Mouse (Mus musculus) adrenal gland, postnatal 4 days (tissue): ENCODE results near the gene Reps1. TPM values are rescaled to one million over a fixed set of nuclear protein-coding genes. Genes with fewer than 3 reads are reported as not detected.

Experiments used
- DNase-seq, 2 experiments: peaks; one replicate each; pipeline ENCODE4 v3.0.0; 2021 to 2022; ENCODE audit warnings: low spot score in 2 of 2, mixed read lengths in 2 of 2
- long read RNA-seq, 2 experiments: library from polyadenylated mRNA; stranded (forward); transcript quantifications; one replicate each; pipeline ENCODE4 v2.0.0; 2021
- total RNA-seq, 2 experiments: library from RNA; stranded (reverse); gene quantifications; 2 replicates each; pipeline ENCODE4 v1.2.3; 2021

Gene Reps1
- total RNA-seq, result 10 to 100 TPM; 52.1 to 57.7 TPM
- long read RNA-seq, experiment 1, transcript Reps1-210 (19 exons, 2,537 nt), result major isoform, 11 of 29 reads
- long read RNA-seq, experiment 1, transcript Reps1-201 (20 exons, 2,595 nt), result minor isoform, 7 of 29 reads
- long read RNA-seq, experiment 1, partial matches to known transcripts, result 4 of 29 reads
- long read RNA-seq, experiment 1, other reads (novel, unspliced or antisense), result 7 of 29 reads
- long read RNA-seq, experiment 2, transcript Reps1-210 (19 exons, 2,537 nt), result major isoform, 31 of 68 reads
- long read RNA-seq, experiment 2, transcript Reps1-201 (20 exons, 2,595 nt), result minor isoform, 22 of 68 reads
- long read RNA-seq, experiment 2, partial matches to known transcripts, result 3 of 68 reads
- long read RNA-seq, experiment 2, other reads (novel, unspliced or antisense), result 12 of 68 reads

DNA sequence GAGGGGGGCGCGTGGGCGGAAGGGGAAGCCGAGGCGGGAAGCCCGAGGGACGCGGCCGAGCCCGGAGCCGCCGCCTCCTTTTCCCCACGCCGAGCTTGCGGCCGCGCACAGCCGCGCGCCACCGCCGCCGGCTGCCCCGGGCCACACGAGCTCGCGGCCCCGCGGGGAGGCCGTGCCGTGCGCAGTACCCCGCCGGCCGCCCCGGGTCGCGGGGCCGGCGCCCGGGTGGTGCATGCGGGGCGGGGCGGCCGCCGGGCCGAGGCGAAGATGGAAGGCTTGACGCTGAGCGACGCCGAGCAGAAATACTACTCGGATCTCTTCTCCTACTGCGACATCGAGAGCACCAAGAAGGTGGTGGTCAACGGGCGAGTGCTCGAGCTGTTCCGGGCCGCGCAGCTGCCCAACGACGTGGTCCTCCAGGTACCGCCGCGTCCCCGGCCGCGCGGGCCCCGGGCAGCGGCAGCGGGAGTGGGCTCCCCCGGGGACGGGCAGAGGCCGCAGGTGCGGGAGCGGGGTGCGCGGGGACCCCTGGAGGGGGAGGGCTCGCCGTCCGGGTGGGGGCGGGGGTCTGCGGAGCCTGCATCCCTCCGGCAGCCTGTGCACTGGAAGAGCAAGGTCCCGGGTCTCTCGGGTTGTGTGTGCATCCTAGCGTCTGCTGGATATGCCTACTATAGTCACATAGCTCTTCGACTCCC is at the start of gene Reps1:
Gene Reps1 (plus strand): TSS at position 166 of the 695 bp plus-strand sequence.
- peak in 1 of 2 experiments; percentile 10 for DNase-seq

DNA sequence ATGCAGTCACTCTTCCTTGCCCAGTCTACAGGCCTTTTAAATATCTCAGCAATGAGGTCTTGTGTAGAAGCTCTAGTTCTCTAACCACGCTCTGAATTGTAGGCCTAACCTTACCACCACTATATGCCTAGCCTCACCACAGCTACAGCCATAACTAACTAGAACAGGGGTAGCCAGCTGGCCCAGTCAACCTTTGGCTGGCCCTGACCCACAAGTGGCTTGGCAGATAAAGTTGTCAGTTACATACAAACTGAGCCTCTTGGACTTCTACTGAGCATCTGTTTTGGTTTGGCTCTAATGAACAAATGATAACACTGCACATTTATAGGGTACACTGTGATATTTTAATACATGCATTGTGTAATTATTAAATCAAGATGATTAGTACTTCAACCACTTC is 48.9 kb upstream of the Reps1 start:
- DNase-seq, result no peak

DNA sequence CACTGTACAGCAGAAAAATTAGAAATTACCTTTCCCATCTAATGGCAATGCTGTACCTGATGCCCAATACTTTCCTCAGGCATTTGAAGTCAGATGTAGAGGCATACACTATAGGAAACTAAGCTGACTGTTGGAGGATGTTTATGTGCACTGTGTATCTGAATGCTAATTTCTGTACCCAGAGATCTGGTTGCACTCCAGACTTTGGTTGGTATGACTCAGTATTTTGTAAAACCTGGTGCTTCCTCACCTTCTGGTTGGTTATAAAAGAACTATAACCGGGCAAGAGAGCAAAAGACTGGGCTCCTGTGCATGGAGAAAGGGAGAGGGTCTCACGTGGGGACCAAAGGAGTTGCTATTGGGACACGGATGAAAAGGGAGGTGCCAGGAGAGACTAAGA is 48.4 kb upstream of the Reps1 start:
- DNase-seq, result no peak

DNA sequence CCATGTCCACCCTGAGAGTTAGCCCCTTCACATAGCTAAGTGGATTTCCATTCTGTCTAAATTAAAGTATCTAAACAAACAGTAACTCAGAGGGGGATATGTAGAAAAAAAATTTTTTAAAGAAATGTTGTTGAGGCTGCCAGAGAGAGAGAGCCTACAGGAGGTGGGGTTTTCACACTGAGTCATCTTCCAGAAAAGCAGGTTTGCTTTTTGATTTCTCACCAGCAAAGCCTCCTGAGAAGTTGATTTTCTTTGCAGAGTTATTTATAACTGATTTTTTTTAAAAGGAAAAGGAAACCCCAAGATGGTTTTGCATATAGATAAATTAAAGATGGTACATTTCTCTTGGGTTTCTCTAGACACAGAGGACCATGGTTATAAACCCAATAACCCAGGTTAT is 47.5 kb upstream of the Reps1 start:
- DNase-seq, result no peak

DNA sequence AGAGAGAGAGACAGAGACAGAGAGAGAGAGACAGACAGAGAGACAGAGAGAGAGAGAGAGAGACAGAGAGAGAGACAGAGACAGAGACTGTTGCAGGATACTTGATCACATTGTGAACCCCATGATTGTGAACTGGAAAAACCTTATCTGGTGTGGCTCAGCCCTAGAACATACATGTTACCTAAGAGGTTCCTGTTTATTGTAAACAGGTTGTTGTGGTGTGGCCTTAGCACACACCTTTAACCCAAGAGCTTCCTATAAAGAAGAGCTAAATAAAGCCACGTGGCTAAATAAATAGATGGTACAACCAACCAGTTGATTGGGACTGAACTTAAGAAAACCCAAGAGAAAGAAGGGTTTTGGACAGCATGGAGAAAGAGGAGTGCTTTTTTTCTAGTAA is 45.9 kb upstream of the Reps1 start:
- DNase-seq, result no peak

DNA sequence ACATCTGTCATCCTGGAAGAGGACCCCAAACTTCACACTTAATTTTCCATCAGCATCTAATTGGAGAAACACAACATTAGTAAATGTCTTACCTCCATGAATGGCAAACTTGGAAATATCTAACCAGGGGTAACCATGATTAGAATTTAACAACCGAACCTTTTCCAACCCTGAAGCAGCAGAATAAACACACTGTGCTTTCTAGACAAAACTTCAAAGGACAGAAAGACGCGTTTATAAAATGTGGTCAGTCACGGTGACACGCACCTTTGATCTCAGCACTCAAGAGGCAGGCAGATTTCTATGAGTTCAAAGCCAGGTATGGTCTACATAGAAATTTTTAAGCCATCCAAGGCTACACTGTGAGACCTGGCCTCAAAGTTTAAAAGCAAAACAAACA is 43.9 kb upstream of the Reps1 start:
- DNase-seq, result no peak

DNA sequence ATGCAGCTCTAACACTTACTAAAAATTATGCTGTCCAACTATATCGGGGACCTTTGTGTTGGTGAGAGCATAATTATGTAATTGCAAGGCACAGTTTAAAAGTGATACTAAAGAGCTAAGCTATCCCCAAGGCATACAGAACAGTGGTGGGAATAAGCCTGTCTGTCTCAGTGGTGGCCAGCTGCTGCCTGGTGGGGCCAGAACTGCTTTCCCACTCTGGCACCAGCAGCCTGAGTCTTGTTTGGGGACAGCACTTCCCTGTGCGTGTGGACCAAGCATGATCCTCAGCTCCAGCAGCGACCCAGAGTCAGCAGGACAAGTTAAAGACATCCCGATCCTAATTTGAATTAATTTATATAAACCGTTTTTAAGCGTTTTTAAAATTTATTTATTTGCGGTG is 35.2 kb upstream of the Reps1 start:
- DNase-seq, result no peak

DNA sequence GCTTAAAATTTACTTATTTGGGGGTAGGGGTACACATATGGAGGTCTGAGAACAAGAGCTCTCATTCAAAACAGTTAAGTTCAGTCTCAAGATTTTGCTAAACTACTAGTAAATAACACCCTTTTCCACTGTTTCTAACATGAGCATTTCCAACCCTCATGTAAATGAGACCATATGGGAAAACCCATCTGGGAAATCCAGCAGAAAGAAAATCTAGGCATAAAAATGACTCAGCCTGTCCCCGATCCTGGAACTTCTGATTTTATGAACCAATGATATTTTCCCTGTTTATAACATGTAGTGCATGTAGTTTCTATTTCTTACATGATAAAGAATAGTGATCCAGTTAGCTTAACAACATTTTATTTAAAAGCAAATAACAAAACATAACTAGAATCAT is 34.8 kb upstream of the Reps1 start:
- no peak for DNase-seq

DNA sequence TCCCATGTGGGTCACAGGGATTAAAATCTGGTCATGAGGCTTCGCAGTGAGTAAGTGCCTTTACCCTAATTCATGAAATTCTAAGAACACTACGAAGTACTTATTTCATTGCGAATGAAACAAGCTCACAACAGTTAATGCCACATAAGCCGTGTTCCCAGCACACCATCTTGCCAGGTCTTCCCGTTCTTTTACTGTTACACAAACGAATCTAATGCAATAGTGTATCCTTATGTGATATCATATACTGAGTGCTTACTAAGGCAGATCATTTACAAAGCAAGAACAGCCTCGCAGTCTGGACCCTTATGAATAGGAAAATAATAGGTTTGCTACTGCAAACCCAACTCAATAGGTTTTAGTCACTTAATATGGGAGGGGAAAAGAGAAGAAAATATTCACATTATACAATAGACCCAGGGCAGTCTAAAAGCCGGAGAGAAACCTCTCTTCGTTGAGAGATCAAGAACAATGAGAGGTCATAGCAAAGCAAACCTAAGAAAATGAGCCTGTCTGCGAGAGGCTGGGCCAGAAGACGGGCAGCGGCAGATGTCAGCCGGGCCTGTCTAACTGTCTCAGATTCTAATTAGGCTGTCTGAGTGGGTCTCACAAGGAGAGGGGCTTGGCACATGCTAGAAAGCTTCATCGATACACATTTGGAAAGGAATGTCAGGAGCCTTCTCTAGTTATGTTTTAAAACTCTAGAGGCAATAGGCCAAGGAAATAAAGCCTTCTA is 33.9 kb upstream of the Reps1 start:
- DNase-seq, result no peak

DNA sequence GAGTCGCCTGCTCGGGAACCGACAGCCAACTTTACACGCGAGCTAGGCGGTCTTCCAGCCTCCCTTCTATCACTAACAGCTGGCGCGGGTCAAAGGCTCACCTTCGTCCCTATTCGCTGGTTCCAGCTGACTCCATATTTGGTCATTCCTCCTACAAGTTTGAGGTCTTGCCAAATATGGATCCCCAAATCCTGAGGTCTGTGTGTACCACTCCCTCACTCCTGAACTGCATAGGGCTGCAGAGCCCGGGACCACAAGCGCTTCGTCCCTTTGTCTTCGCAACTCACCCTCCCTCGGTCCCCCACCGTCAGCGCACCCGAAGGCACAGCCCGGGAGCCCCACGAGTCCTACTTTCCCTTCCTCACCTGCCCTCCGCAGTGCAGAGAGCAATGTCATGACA is 33.3 kb upstream of the Reps1 start:
- DNase-seq, result peak in 1 of 2 experiments; percentile 55

DNA sequence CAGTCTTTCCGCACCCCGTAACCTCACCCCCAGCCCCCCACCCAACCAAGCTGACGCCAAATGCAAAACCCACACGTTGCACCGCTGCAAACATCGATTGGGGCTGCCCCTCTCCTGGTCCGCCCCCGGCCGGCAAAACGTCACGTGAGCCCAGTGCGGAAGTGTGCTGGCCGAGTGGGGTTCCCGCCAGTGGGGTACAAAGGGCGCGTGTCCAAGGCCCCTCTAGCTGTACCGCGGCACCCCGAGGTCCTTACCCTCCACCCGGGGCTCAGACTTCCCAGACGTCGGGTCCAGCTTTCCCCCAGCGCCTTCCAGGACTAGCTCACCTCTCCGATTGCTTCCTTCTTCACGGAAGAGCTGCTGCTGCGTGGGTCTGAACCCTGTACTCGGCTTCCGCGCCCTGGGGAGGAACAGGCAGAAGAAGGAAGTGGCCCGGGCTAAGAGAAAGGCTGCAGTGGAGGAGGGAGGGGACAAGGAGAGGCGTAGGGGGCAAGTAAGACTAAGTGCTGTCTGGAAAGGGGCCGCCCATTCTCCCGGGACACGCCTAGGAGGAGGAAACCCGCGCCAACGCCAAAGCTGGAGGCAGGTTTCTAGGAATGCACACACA is 32.8 kb upstream of the Reps1 start, which contains the start of gene Abracl:
Gene Abracl (minus strand): TSS at position 548 of the 607 bp plus-strand sequence.
- DNase-seq, result peak; percentile 27 to 56

DNA sequence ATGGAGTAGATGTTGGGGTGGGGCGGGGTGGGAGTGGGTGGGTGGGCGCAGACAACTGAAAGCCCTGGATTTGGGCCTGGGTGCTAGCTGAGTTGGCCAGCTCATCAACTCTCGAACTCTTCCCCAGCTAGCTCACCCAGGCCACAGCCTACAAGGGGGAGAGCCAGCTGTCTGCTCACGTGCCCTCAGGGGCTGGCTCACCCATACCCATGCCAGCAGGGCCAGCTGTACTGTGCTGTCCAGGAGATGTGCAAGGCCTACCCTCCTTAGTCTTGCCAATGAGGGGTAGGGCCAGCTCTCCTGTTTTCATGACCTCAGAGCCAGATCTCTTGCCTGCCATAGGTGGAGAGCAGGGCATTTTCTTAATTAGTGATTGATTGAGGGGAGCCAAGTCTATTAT is 21.3 kb upstream of the Reps1 start:
- no peak for DNase-seq

DNA sequence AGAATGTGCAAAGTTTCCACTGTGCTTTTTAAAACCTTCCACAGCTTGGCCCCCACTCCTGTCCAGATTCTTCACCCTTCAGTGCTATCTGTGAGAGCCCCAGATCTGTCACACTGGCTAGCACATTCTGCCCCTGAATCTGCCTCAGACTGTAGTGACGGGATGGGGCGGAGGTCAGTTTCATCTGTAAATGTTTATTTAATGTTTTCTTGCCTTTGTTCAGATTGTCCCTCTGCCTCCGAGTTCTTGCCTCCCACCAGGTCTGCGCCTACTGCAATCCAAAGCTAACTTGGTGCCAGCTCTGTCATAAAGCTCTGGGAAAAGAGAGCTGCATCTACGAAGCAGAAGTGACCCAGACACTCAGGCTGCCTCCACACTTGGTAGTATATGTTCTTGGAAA is 18.8 kb upstream of the Reps1 start:
- DNase-seq, result no peak

DNA sequence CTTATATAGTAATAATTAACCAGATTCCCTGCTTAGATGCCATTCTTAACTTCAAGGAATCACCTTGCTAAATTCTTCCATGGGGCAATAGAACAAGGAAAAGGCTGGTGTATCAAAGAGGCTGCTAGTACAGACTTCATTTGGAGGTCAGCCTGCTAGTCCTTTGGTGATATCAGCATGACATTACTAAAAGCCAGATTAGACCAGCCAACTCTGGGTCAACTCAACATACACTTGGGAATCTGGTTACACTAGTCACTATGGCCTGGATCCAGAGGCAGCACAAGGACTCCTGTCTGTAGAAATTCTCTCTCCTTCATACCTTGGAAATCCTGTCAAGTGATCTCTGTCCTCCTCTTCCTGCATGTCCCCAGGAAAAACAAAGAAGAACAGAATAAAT is 9.3 kb upstream of the Reps1 start:
- no peak for DNase-seq

DNA sequence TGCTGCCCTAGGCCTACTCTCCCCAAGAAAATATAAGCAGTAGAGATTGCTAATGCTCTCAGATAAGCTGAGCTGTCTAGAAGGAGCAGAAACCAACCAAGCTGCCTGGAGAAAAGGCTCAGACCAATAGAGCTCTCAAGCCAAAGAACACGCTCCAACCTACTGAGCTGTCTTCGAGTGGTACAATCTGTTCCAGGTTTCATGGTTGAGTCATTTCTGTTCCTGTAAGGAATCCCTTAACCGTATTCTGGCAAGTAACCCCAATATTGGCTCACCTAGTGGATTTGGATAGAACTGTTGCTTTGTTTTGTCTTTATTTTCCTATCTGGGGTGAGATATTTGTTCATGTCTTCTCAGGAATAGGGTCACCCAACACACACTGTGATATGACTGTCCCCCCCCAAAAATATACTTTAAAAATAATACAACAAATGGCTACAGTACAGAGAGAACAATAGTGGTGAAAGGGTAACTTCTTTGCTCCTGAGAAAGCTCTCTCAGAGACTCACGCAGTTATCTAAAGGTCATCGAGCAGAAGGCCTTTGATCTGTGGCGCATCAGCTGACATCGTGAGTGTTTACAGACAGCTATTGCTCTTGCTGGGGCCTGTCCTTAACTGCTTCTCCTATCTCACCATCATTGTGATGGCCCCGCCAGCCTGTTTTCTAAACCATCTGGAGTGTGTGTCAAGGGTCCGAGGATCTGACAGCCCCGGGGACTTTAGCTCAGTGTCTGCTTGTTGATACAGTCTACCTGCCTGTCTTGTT is 8.1 kb upstream of the Reps1 start:
- DNase-seq, result no peak

DNA sequence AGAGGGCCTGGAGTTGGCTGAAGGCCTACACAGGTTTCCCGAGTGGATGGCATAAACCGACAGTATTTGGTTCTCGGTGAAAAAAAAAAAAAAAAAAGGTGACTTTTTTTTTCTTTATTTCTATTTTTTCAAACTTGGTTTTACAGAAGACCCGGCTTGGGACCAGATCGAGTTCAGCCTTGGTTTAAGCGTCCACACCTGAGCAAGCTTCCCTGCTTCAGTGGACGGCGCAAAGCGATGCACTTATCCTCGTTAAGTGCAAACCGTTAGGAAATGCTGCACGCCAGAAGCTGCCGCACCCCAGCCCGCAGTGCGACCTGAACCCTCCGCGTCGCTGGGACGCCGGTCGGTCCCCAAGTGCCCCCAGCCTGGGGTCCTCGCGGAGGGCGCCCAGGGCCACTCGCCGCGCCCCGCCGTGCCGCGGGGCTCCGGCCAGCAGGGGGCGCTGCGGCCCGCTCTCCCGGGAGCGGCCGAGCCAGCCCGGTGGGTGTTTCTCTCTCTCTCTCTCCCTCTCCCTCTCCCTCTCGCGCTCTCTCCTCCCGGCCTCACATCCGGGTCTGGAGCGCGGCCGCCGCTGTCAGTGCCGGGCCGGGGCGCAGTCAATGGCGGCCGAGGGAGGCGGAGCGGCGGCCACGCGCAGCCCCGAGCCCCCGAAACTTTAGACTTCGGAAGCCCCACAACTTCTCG is 509 bp upstream of the Reps1 start:
- peak; percentile 64 to 68 for DNase-seq

DNA sequence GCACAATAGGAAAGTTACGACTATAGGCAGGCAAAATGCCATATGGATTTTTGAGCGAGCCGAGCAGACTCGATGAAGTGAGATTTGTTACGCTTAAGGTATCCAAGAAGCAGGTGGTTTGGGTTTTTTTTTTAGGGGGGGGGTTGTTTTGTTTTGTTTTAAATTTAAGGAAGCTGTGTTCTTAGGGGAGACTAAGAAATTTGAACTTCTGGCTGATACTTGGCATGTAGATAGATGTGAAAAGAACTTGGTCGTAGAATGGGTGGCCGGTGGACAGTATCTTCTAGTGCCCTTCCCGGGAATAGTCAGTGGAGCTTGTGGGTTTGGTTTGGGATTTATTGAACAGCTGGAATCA is 707 bp downstream of the Reps1 start:
- DNase-seq, result no peak

DNA sequence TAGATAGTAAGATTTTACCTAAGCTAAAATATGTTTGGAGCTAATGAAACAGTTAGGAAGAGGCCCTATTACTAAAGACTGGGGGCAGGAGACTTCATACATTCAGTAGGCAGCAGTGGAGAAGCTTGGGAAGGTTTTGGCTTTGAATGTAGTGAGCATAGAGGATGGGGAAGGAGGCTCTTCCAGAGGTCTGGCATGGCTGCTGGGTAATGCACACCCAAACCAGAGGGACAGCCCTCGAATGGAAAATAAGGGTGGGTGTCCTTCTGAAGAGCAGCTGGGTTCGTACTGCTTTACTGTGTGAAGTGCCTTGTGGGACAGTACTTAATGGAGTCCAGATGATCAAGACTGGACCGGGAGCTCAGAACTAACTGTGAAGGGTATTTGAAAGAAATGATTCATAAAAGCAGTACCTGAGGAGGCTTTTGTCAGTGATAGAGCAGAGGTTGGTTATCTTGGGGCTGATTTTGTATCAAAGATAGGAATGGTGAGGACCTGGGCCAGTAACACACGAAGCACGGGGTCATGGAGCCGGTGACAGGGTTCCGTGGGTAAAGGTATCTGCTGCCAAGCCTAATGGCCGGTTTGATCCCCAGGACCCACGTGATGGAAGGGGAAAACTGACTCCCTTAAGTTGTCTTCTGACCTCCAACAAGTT is 3.1 kb downstream of the Reps1 start:
- DNase-seq, result no peak

DNA sequence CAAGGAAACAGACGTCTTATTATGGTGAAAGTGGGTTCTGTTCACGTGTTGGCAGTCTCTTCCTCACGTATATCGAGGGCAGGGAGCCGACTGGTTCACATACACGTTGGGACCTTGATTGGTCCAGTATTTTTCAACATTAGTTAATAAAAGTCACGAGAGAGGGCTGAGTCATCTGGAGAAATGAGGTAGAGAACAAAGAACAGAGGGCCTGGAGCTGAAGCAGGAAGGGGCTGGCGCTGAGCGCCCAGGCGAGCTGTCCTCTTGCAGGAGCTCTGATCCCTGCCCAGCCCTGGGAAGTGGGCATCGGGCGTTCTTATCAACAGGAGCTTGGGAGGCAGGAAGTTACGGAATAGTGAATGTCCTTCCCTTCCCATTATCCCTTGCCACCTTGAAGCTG is 4.1 kb downstream of the Reps1 start:
- DNase-seq, result no peak

DNA sequence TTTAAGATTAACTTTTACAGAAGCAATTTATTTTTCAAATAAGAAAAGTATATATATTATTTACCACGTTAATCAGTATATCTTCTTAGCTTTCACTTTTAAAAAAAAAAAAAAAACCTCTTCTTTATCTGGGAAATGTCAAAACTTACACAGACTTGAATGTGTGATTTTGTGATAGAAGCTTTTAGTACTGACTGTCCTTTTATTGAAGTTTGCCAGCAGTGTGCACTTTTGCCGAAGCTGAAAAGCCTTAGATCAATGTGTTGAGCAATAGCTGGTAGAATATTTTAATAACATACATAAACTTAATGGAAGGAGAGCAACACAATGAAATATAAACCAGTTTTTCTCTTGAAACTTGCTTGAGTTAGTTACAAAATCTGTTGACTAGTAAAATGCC is 5.1 kb downstream of the Reps1 start:
- DNase-seq, result no peak
